Mouse (Mus musculus) testis, adult 2 months (tissue): ENCODE measurements around the gene Zfp36l1.

ENCODE experiments used
- CTCF ChIP-seq: fragments of 200-500 bp; IDR thresholded peaks from 2 replicates; pipeline ENCODE4 v1.5.1; 2012; ENCODE audit warnings: low read depth, mild to moderate bottlenecking, inconsistent platforms, low read length, moderate library complexity; ENCODE audit not compliant: control insufficient read depth, insufficient read depth, insufficient replicate concordance
- POLR2A ChIP-seq: fragments of 200-500 bp; IDR thresholded peaks from 2 replicates; pipeline ENCODE4 v1.6.1; 2012; ENCODE audit warnings: low read depth, mild to moderate bottlenecking, inconsistent platforms, low read length, moderate library complexity; ENCODE audit not compliant: control insufficient read depth

- no peak for TF ChIP-seq CTCF
- TF ChIP-seq POLR2A = no peak
These were observed 23.6 kb upstream of the Zfp36l1 start for GRCm38 (mm10) chr12:80136264-80136930.
